Mouse (Mus musculus): Measurements from ENCODE around the gene Cbx6. TPM values are rescaled to one million over a fixed set of nuclear protein-coding genes. Genes with fewer than 3 reads are reported as not detected.
A peak's percentile ranks its signal among the peaks of the same experiment; 100 is the strongest.

Cbx6 gene
- total RNA-seq, 2 experiments from 2014 or later, result 336 to 347 TPM

GRCm38 (mm10) chr15:79850143-79850542 lies 15.7 kb upstream of the Cbx6 start:
- peak; percentile 22 for TF ChIP-seq CTCF (conservative IDR thresholded peaks at IDR 0.05)
- Histone ChIP-seq H3K4me3 (no peak overlapping the region), H3K27ac (no peak overlapping the region)
- DNase-seq (ENCODE audit: low spot score in 2 of 2), result no peak

- DNase-seq (ENCODE audit: low spot score in 2 of 2), result no peak
- H3K27ac ChIP-seq, result peak overlapping the region; percentile 65
- H3K4me3 ChIP-seq, result no peak overlapping the region
- TF ChIP-seq CTCF (conservative IDR thresholded peaks at IDR 0.05), result no peak
Measured at GRCm38 (mm10) chr15:79847100-79847499, 12.6 kb upstream of the Cbx6 start.

- TF ChIP-seq CTCF (conservative IDR thresholded peaks at IDR 0.05), result no peak
- H3K27ac ChIP-seq, result no peak overlapping the region
- no peak for DNase-seq (ENCODE audit: low spot score in 2 of 2)
- H3K4me3 ChIP-seq, result no peak overlapping the region
Measured at GRCm38 (mm10) chr15:79845986-79846385, 11.5 kb upstream of the Cbx6 start.

GRCm38 (mm10) chr15:79842985-79843384 lies 8.5 kb upstream of the Cbx6 start:
- no peak for DNase-seq (ENCODE audit: low spot score in 2 of 2)
- no peak overlapping the region for H3K27ac ChIP-seq
- TF ChIP-seq CTCF (conservative IDR thresholded peaks at IDR 0.05), result no peak
- no peak overlapping the region for H3K4me3 ChIP-seq

- no peak for DNase-seq (ENCODE audit: low spot score in 2 of 2)
- H3K27ac ChIP-seq, result no peak overlapping the region
- TF ChIP-seq CTCF (conservative IDR thresholded peaks at IDR 0.05), result no peak
- no peak overlapping the region for H3K4me3 ChIP-seq
Measured at GRCm38 (mm10) chr15:79840281-79840680, 5.8 kb upstream of the Cbx6 start.

- Histone ChIP-seq H3K4me3 (peak overlapping the region; percentile 60; the same call in 1 of the 2 replicates), H3K27ac (peak overlapping the region; percentile 99)
- TF ChIP-seq CTCF (conservative IDR thresholded peaks at IDR 0.05), result no peak
- DNase-seq (ENCODE audit: low spot score in 2 of 2), result no peak
Measured at GRCm38 (mm10) chr15:79834881-79835260, 383 bp upstream of the Cbx6 start.

- Histone ChIP-seq H3K4me3 (peak overlapping the region; percentile 91), H3K27ac (peak overlapping the region; percentile 99)
- no peak for TF ChIP-seq CTCF (conservative IDR thresholded peaks at IDR 0.05)
- peak in 1 of 2 experiments; percentile 58 for DNase-seq (ENCODE audit: low spot score in 2 of 2)
Measured at GRCm38 (mm10) chr15:79833251-79834050, 1.0 kb downstream of the Cbx6 start.

- TF ChIP-seq CTCF (conservative IDR thresholded peaks at IDR 0.05), result peak; percentile 93
- Histone ChIP-seq H3K4me3 (peak overlapping the region; percentile 91), H3K27ac (peak overlapping the region; percentile 99)
- DNase-seq (ENCODE audit: low spot score in 2 of 2), result peak; percentile 74 to 85
Measured at GRCm38 (mm10) chr15:79832064-79832900, 2.2 kb downstream of the Cbx6 start.

- DNase-seq (ENCODE audit: low spot score in 2 of 2), result peak; percentile 80 to 86
- Histone ChIP-seq H3K27ac (peak overlapping the region; percentile 82; the same call in 1 of the 2 replicates), H3K4me3 (no peak overlapping the region)
- peak; percentile 95 for TF ChIP-seq CTCF (conservative IDR thresholded peaks at IDR 0.05)
Measured at GRCm38 (mm10) chr15:79830388-79830787, 4.1 kb downstream of the Cbx6 start.

- no peak for DNase-seq (ENCODE audit: low spot score in 2 of 2)
- peak overlapping the region; percentile 82 for H3K27ac ChIP-seq
- peak overlapping the region; percentile 46; the same call in 1 of the 2 replicates for H3K4me3 ChIP-seq
- TF ChIP-seq CTCF (conservative IDR thresholded peaks at IDR 0.05), result no peak
Measured at GRCm38 (mm10) chr15:79829431-79829830, 5.1 kb downstream of the Cbx6 start.

- peak in 1 of 2 experiments; percentile 59 for DNase-seq (ENCODE audit: low spot score in 2 of 2)
- peak; percentile 74 for TF ChIP-seq CTCF (conservative IDR thresholded peaks at IDR 0.05)
- H3K4me3 ChIP-seq, result peak overlapping the region; percentile 46
- peak overlapping the region; percentile 82 for H3K27ac ChIP-seq
Measured at GRCm38 (mm10) chr15:79828366-79829035, 6.0 kb downstream of the Cbx6 start.

GRCm38 (mm10) chr15:79827778-79828210 lies 6.7 kb downstream of the Cbx6 start:
- H3K27ac ChIP-seq, result peak overlapping the region; percentile 82
- peak overlapping the region; percentile 46 for H3K4me3 ChIP-seq
- TF ChIP-seq CTCF (conservative IDR thresholded peaks at IDR 0.05), result no peak
- DNase-seq (ENCODE audit: low spot score in 2 of 2), result no peak

Data from layer of hippocampus, adult 2 months (tissue).